Mouse (Mus musculus): ENCODE data around the gene Fam20c. TPM values are rescaled to one million over a fixed set of nuclear protein-coding genes. Genes with fewer than 3 reads are reported as not detected.

The Fam20c gene
- polyA plus RNA-seq, 1 experiment from 2014 or later: 2.5 TPM

GRCm38 (mm10) chr5:138787648-138788047 is 33.3 kb downstream of the Fam20c start:
- no peak overlapping the region for H3K4me2 ChIP-seq (replicated peaks; ENCODE audit: low read depth)
- no peak overlapping the region for H3K9ac ChIP-seq (ENCODE audit: low read depth, low read length)
- no peaks in the 10 kb centered on the region for H3K27me3 ChIP-seq (replicated peaks; ENCODE audit: control insufficient read depth, insufficient read depth, low read length)
- no peak for TF ChIP-seq CTCF (IDR thresholded peaks at IDR 0.05; ENCODE audit: low read depth)
- no peaks in the 10 kb centered on the region for H3K36me3 ChIP-seq (ENCODE audit: control insufficient read depth, insufficient read depth)
- H3K9me3 ChIP-seq (ENCODE audit: control insufficient read depth): no peaks in the 10 kb centered on the region
- WGBS: 85% methylated on average over 7 of the region's 7 CpGs
- H3K27ac ChIP-seq (ENCODE audit: low read depth, low read length): no peak overlapping the region
- no peak for ATAC-seq
- H3K4me3 ChIP-seq (ENCODE audit: low read depth, low read length): no peak overlapping the region
- H3K4me1 ChIP-seq (replicated peaks; ENCODE audit: control insufficient read depth, insufficient read depth, low read length): no peaks in the 10 kb centered on the region

GRCm38 (mm10) chr5:138788481-138789211 is 34.3 kb downstream of the Fam20c start:
- no peaks in the 10 kb centered on the region for H3K27me3 ChIP-seq (replicated peaks; ENCODE audit: control insufficient read depth, insufficient read depth, low read length)
- no peaks in the 10 kb centered on the region for H3K9me3 ChIP-seq (ENCODE audit: control insufficient read depth)
- no peak overlapping the region for H3K27ac ChIP-seq (ENCODE audit: low read depth, low read length)
- no peaks in the 10 kb centered on the region for H3K36me3 ChIP-seq (ENCODE audit: control insufficient read depth, insufficient read depth)
- H3K4me3 ChIP-seq (ENCODE audit: low read depth, low read length): no peak overlapping the region
- no peak overlapping the region for H3K4me2 ChIP-seq (replicated peaks; ENCODE audit: low read depth)
- 68% methylated on average over 11 of the region's 11 CpGs for WGBS
- ATAC-seq: no peak
- H3K9ac ChIP-seq (ENCODE audit: low read depth, low read length): no peak overlapping the region
- H3K4me1 ChIP-seq (replicated peaks; ENCODE audit: control insufficient read depth, insufficient read depth, low read length): no peaks in the 10 kb centered on the region
- TF ChIP-seq CTCF (IDR thresholded peaks at IDR 0.05; ENCODE audit: low read depth): no peak

- H3K27me3 ChIP-seq (replicated peaks; ENCODE audit: control insufficient read depth, insufficient read depth, low read length): no peaks in the 10 kb centered on the region
- H3K4me2 ChIP-seq (replicated peaks; ENCODE audit: low read depth): no peak overlapping the region
- 82% methylated on average over 11 of the region's 11 CpGs for WGBS
- no peak overlapping the region for H3K27ac ChIP-seq (ENCODE audit: low read depth, low read length)
- no peaks in the 10 kb centered on the region for H3K36me3 ChIP-seq (ENCODE audit: control insufficient read depth, insufficient read depth)
- H3K4me3 ChIP-seq (ENCODE audit: low read depth, low read length): no peak overlapping the region
- no peaks in the 10 kb centered on the region for H3K9me3 ChIP-seq (ENCODE audit: control insufficient read depth)
- ATAC-seq: no peak
- H3K9ac ChIP-seq (ENCODE audit: low read depth, low read length): no peak overlapping the region
- no peak for TF ChIP-seq CTCF (IDR thresholded peaks at IDR 0.05; ENCODE audit: low read depth)
- H3K4me1 ChIP-seq (replicated peaks; ENCODE audit: control insufficient read depth, insufficient read depth, low read length): no peaks in the 10 kb centered on the region
These were observed 36.7 kb downstream of the Fam20c start for GRCm38 (mm10) chr5:138790954-138791480.

GRCm38 (mm10) chr5:138801588-138802116 is 47.3 kb downstream of the Fam20c start:
- Histone ChIP-seq H3K9ac (ENCODE audit: low read depth, low read length) (no peak overlapping the region), H3K4me1 (replicated peaks; ENCODE audit: control insufficient read depth, insufficient read depth, low read length) (no peaks in the 10 kb centered on the region), H3K4me2 (replicated peaks; ENCODE audit: low read depth) (no peak overlapping the region), H3K9me3 (ENCODE audit: control insufficient read depth) (no peaks in the 10 kb centered on the region), H3K4me3 (ENCODE audit: low read depth, low read length) (no peak overlapping the region), H3K36me3 (ENCODE audit: control insufficient read depth, insufficient read depth) (no peaks in the 10 kb centered on the region), H3K27me3 (replicated peaks; ENCODE audit: control insufficient read depth, insufficient read depth, low read length) (no peaks in the 10 kb centered on the region), H3K27ac (ENCODE audit: low read depth, low read length) (no peak overlapping the region)
- ATAC-seq: no peak
- 68% methylated on average over 7 of the region's 7 CpGs for WGBS
- TF ChIP-seq CTCF (IDR thresholded peaks at IDR 0.05; ENCODE audit: low read depth): no peak

- no peaks in the 10 kb centered on the region for H3K4me1 ChIP-seq (replicated peaks; ENCODE audit: control insufficient read depth, insufficient read depth, low read length)
- no peaks in the 10 kb centered on the region for H3K27me3 ChIP-seq (replicated peaks; ENCODE audit: control insufficient read depth, insufficient read depth, low read length)
- H3K4me3 ChIP-seq (ENCODE audit: low read depth, low read length): no peak overlapping the region
- H3K9ac ChIP-seq (ENCODE audit: low read depth, low read length): no peak overlapping the region
- no peaks in the 10 kb centered on the region for H3K9me3 ChIP-seq (ENCODE audit: control insufficient read depth)
- 93% methylated on average over 5 of the region's 5 CpGs for WGBS
- no peak for ATAC-seq
- H3K27ac ChIP-seq (ENCODE audit: low read depth, low read length): no peak overlapping the region
- H3K36me3 ChIP-seq (ENCODE audit: control insufficient read depth, insufficient read depth): no peaks in the 10 kb centered on the region
- no peak for TF ChIP-seq CTCF (IDR thresholded peaks at IDR 0.05; ENCODE audit: low read depth)
- no peak overlapping the region for H3K4me2 ChIP-seq (replicated peaks; ENCODE audit: low read depth)
These were observed 50.0 kb downstream of the Fam20c start for GRCm38 (mm10) chr5:138804286-138804685.

GRCm38 (mm10) chr5:138809767-138810166 is 55.5 kb downstream of the Fam20c start:
- no peak overlapping the region for H3K9ac ChIP-seq (ENCODE audit: low read depth, low read length)
- H3K27ac ChIP-seq (ENCODE audit: low read depth, low read length): no peak overlapping the region
- whole genome bisulfite sequencing: 71% methylated on average over 6 of the region's 6 CpGs
- H3K4me2 ChIP-seq (replicated peaks; ENCODE audit: low read depth): no peak overlapping the region
- ATAC-seq: no peak
- no peaks in the 10 kb centered on the region for H3K9me3 ChIP-seq (ENCODE audit: control insufficient read depth)
- H3K4me3 ChIP-seq (ENCODE audit: low read depth, low read length): no peak overlapping the region
- no peaks in the 10 kb centered on the region for H3K27me3 ChIP-seq (replicated peaks; ENCODE audit: control insufficient read depth, insufficient read depth, low read length)
- no peak for TF ChIP-seq CTCF (IDR thresholded peaks at IDR 0.05; ENCODE audit: low read depth)
- no peaks in the 10 kb centered on the region for H3K36me3 ChIP-seq (ENCODE audit: control insufficient read depth, insufficient read depth)
- no peaks in the 10 kb centered on the region for H3K4me1 ChIP-seq (replicated peaks; ENCODE audit: control insufficient read depth, insufficient read depth, low read length)
